Mouse (Mus musculus) liver, embryonic 16.5 days (tissue): ENCODE data around the gene S1pr5. TPM values are rescaled to one million over a fixed set of nuclear protein-coding genes. Genes with fewer than 3 reads are reported as not detected.
A peak's percentile ranks its signal among the peaks of the same experiment; 100 is the strongest.
"Not testable (repeated sequence)": the region's sequence is repeated elsewhere in the genome, so short reads cannot be mapped to it uniquely, and the experiment has no call there.

Experiments
- ATAC-seq: fragments of 200-750 bp; cut with Nextera tagmentation; 2 replicates; pipeline ENCODE4 v1.8.0; 2017; ENCODE audit warnings: low read depth, mild to moderate bottlenecking, moderate number of reproducible peaks, moderate library complexity
- H3K27ac ChIP-seq: fragments of 300-500 bp; sonication (generic); 2 replicates; pipeline ENCODE4 v1.5.1; 2014; ENCODE audit warnings: mild to moderate bottlenecking, low read length
- H3K27me3 ChIP-seq: fragments of 300-500 bp; sonication (generic); 2 replicates; pipeline ENCODE4 v1.6.1; 2014; ENCODE audit warnings: low read depth, low read length, mixed read lengths; ENCODE audit not compliant: control insufficient read depth, insufficient read depth
- H3K36me3 ChIP-seq: fragments of 300-500 bp; sonication (generic); 2 replicates; pipeline ENCODE4 v1.6.1; 2014; ENCODE audit warnings: mild to moderate bottlenecking; ENCODE audit not compliant: control insufficient read depth, insufficient read depth
- H3K4me1 ChIP-seq: fragments of 300-500 bp; sonication (generic); 2 replicates; pipeline ENCODE4 v1.6.1; 2014; ENCODE audit warnings: low read depth, low read length, mixed read lengths; ENCODE audit not compliant: control insufficient read depth
- H3K4me2 ChIP-seq: fragments of 300-500 bp; sonication (generic); 2 replicates; pipeline ENCODE4 v1.6.1; 2014; ENCODE audit warnings: low read depth, low read length, mixed read lengths
- H3K4me3 ChIP-seq: fragments of 300-500 bp; sonication (generic); 2 replicates; pipeline ENCODE4 v1.5.1; 2014; ENCODE audit warnings: low read depth, mild to moderate bottlenecking, low read length
- H3K9ac ChIP-seq: fragments of 300-500 bp; sonication (generic); 2 replicates; pipeline ENCODE4 v1.6.1; 2014; ENCODE audit warnings: low read depth, low read length
- H3K9me3 ChIP-seq: fragments of 300-500 bp; sonication (generic); replicated peaks from 2 replicates; pipeline ENCODE4 v1.6.1; 2016; ENCODE audit warnings: low read length; ENCODE audit not compliant: control insufficient read depth
- WGBS: fragments of 180-500 bp; shearing (Covaris S2); extraction: QIAGEN DNeasy Blood & Tissue Kit; methylation state at CpG from one replicate; pipeline ENCODE4 v1.1.7; 2014; ENCODE audit not compliant: insufficient replicate concordance; 5-methylcytosine and 5-hydroxymethylcytosine counted together
- polyA plus RNA-seq: library from polyadenylated mRNA; unstranded; fragments of >200 nt; fragmentation: Nextera tagmentation; extraction: Ambion mirVana; gene quantifications from 2 replicates; pipeline ENCODE4 v1.2.1, GENCODE M21; 2015

Gene S1pr5
- polyA plus RNA-seq, 1 experiment from 2014 or later = 0.13 TPM

GRCm38 (mm10) chr9:21223490-21223889 is 24.8 kb downstream of the S1pr5 start:
- H3K4me1 ChIP-seq = peaks cover 43% of the 10 kb centered on the region
- H3K27me3 ChIP-seq, H3K27ac ChIP-seq, ATAC-seq, H3K4me2 ChIP-seq, H3K9me3 ChIP-seq, H3K9ac ChIP-seq, H3K36me3 ChIP-seq, H3K4me3 ChIP-seq: not testable (repeated sequence)
- WGBS = 83% methylated on average over 1 of the region's 2 CpGs

- H3K4me3 ChIP-seq = peak overlapping the region; percentile 61
- H3K27me3 ChIP-seq = no peaks in the 10 kb centered on the region
- H3K9ac ChIP-seq = no peak overlapping the region; the same call in 1 of the 2 replicates
- peak overlapping the region; percentile 71 for H3K27ac ChIP-seq
- peaks cover 30% of the 10 kb centered on the region for H3K4me1 ChIP-seq
- no peaks in the 10 kb centered on the region for H3K9me3 ChIP-seq
- no peaks in the 10 kb centered on the region for H3K36me3 ChIP-seq
- peak; percentile 22 for ATAC-seq
- 8% methylated on average over 7 of the region's 7 CpGs for WGBS
- H3K4me2 ChIP-seq = peak overlapping the region; percentile 60
Measured at GRCm38 (mm10) chr9:21221383-21221929, 26.8 kb downstream of the S1pr5 start.

GRCm38 (mm10) chr9:21220490-21221382 is 27.5 kb downstream of the S1pr5 start:
- Histone ChIP-seq H3K9ac (peak overlapping the region; percentile 33), H3K36me3 (no peaks in the 10 kb centered on the region), H3K9me3 (no peaks in the 10 kb centered on the region), H3K4me2 (peak overlapping the region; percentile 60), H3K4me1 (peaks cover 29% of the 10 kb centered on the region), H3K27ac (peak overlapping the region; percentile 71), H3K4me3 (peak overlapping the region; percentile 61), H3K27me3 (no peaks in the 10 kb centered on the region)
- 3% methylated on average over 21 of the region's 21 CpGs for WGBS
- peak; percentile 88 for ATAC-seq

GRCm38 (mm10) chr9:21219820-21220219 is 28.4 kb downstream of the S1pr5 start:
- Histone ChIP-seq H3K4me2 (no peak overlapping the region), H3K9ac (no peak overlapping the region), H3K4me1 (peaks cover 20% of the 10 kb centered on the region), H3K36me3 (no peaks in the 10 kb centered on the region), H3K27ac (no peak overlapping the region), H3K27me3 (no peaks in the 10 kb centered on the region), H3K9me3 (no peaks in the 10 kb centered on the region), H3K4me3 (no peak overlapping the region)
- WGBS = 55% methylated on average over 3 of the region's 3 CpGs
- no peak for ATAC-seq

- no peak overlapping the region for H3K9ac ChIP-seq
- H3K4me1 ChIP-seq = peaks cover 9% of the 10 kb centered on the region
- no peak overlapping the region for H3K4me3 ChIP-seq
- H3K36me3 ChIP-seq = no peaks in the 10 kb centered on the region
- H3K27me3 ChIP-seq = no peaks in the 10 kb centered on the region
- H3K9me3 ChIP-seq = no peaks in the 10 kb centered on the region
- WGBS = 61% methylated on average over 25 of the region's 25 CpGs
- ATAC-seq = no peak
- H3K4me2 ChIP-seq = no peak overlapping the region
- H3K27ac ChIP-seq = no peak overlapping the region
Measured at GRCm38 (mm10) chr9:21216050-21216841, 32.0 kb downstream of the S1pr5 start.

- no peak for ATAC-seq
- Histone ChIP-seq H3K27ac (no peak overlapping the region), H3K27me3 (no peaks in the 10 kb centered on the region), H3K9me3 (no peaks in the 10 kb centered on the region), H3K4me2 (no peak overlapping the region), H3K36me3 (no peaks in the 10 kb centered on the region), H3K9ac (no peak overlapping the region), H3K4me3 (no peak overlapping the region), H3K4me1 (no peaks in the 10 kb centered on the region)
- 41% methylated on average over 7 of the region's 7 CpGs for whole genome bisulfite sequencing
Measured at GRCm38 (mm10) chr9:21213617-21214190, 34.5 kb downstream of the S1pr5 start.

- Histone ChIP-seq H3K27me3 (no peaks in the 10 kb centered on the region), H3K4me3 (no peak overlapping the region), H3K9me3 (no peaks in the 10 kb centered on the region), H3K4me2 (no peak overlapping the region), H3K9ac (no peak overlapping the region), H3K27ac (no peak overlapping the region), H3K36me3 (no peaks in the 10 kb centered on the region), H3K4me1 (no peaks in the 10 kb centered on the region)
- 70% methylated on average over 7 of the region's 7 CpGs for WGBS
- ATAC-seq = no peak
Measured at GRCm38 (mm10) chr9:21211624-21212023, 36.6 kb downstream of the S1pr5 start.

GRCm38 (mm10) chr9:21210821-21211220 is 37.4 kb downstream of the S1pr5 start:
- WGBS = 68% methylated on average over 6 of the region's 6 CpGs
- H3K27me3 ChIP-seq = no peaks in the 10 kb centered on the region
- ATAC-seq = peak; percentile 53; the same call in 1 of the 2 replicates

More at GRCm38 (mm10) chr9:21210821-21211220, 37.4 kb downstream of the S1pr5 start:
- Histone ChIP-seq H3K9me3 (no peaks in the 10 kb centered on the region), H3K4me3 (no peak overlapping the region), H3K36me3 (no peaks in the 10 kb centered on the region), H3K27ac (no peak overlapping the region), H3K9ac (no peak overlapping the region), H3K4me1 (no peaks in the 10 kb centered on the region), H3K4me2 (no peak overlapping the region)
